Mouse (Mus musculus) forebrain, embryonic 11.5 days (tissue): ENCODE data around the gene Ell2. TPM values are rescaled to one million over a fixed set of nuclear protein-coding genes. Genes with fewer than 3 reads are reported as not detected.

Experiments used
- polyA plus RNA-seq: library from polyadenylated mRNA; unstranded; fragments of >200 nt; fragmentation: Nextera tagmentation; extraction: Ambion mirVana; gene quantifications from 2 replicates; pipeline ENCODE4 v1.2.1, GENCODE M21; 2014

The Ell2 gene
- polyA plus RNA-seq, 1 experiment from 2014 or later: 3.3 TPM

Other genes starting within 250 kb of the Ell2 start
- 19.4 and 22.9 TPM in 2 replicates for gene Glrx, start 133.1 kb downstream of the Ell2 start, polyA plus RNA-seq
- 64.4 and 66.7 TPM in 2 replicates for gene Rhobtb3, start 237.2 kb downstream of the Ell2 start, polyA plus RNA-seq